Mouse (Mus musculus) cerebellum, adult 18-20 months (tissue): ENCODE data around the gene Dbi.

ENCODE experiments used
- DNase-seq, 2 experiments: peaks; one replicate each; pipeline ENCODE4 v3.0.0; 2021

Gene Dbi

DNA sequence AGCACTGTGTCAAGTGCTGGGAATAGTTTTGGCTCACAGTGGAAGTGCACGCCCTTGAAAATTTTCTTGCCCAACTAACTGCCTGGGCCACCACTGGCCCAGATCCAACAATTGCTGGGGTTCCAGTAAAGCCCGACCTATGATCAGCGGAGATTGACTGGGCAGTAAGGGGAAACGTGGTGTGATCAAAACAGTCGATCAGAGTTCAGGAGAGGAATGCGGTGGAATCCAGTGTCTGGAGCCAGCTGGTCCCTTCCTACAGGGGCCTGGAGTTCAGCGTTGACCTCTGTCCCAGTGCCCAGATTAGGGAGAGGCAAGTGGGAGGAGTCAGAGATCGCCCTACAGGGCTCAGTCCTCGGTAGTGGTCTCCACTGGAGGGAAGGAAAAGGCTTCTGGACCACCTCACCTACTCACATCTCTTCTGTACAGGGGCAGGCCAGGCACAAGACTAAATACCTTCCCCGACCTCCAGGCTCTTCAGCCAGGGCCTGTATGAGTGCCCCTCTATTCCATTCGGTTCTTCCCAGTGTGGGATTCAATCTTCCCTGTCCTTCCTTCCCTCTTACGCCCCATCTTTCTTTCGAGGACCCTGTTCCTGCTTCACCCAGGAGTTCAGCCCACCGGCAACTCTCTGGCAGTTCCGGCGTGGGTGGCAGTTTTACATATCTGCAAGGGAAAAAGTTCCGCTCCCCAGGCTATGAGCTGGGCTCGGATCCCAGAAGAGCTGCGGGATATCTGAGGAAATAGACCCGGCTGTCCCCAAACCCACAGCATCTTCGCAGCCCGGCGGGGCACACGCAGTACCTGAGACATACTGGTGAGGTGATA lies 523 bp downstream of the Dbi start:
- DNase-seq = peak; percentile 55 to 63

DNA sequence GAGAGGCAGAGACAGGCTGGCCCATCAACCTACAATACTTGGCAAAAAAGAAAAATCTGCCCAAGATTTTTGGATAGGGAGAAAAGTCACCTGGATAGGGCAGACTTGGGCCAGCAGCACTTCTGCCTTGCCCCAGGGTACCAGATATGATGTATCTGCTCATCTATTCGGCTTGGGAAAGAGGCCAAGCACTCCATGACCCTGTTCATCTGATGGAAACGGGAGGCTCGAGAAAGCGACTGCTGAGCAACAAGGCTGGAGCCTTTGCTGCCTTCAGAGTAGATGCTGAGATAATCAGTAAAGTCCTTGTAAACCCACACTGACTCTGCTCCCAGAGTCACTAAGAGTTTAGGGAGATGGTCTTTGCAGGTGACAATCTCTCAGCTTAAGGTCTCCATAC lies 1.5 kb downstream of the Dbi start:
- DNase-seq = peak; percentile 27 to 34

DNA sequence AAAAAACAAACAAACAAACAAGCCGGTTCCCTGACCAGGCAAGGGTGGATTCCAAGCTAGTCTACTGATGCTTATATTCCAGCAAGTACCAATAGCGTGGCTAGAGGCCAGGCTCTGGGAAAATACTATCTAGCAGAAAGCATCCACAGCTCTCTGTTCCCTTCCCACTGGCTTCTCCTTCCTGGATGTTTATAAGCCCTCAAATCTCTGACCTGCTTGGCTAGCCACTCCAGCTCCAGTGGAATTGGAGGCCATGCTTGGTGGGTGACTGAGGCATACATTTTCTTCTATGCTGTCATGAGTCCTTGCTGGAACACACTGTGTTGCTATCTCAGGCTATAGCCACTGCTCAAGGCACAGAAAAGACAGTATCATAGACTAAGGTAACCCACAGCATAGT lies 2.0 kb downstream of the Dbi start:
- no peak for DNase-seq

DNA sequence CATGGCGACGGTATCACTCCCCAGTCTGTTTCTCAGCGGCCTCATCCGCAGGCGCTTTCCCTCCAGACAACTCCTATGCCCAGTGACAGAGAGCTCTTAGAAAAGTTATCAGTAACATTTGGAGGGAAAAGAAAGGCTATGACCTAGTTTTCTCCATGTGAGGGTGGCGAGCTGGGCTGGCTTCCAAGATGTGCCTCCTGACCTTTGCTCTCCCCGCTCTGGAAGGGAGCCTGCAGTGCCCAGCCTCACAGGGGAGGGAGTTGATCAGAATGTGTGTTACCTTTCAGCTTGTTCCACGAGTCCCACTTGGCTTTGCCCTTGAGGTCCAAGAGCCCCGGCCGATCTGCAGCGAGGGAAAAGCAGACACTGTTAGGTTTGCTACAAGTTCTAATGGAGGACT lies 4.8 kb downstream of the Dbi start:
- DNase-seq = peak; percentile 34 to 40

DNA sequence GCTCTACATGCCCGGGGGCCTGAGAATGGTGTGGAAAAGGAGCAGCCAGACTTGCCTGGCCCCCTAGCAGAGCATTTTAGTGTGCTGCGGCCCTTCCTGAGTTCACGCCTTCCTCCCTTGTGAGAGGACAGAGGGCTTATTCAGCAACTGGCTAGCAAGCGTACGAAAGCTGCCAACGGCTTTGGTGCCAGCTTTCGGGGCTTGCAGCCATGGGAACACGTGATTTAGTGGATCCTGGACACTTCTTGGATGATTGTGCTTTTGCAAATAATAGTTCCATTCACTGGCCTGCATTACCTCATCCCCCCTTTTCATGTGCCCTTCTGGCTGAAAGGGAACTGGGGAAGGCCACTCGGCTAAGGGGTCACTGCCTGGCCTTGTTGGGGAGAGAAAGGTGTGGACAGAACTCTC lies 5.2 kb downstream of the Dbi start:
- peak; percentile 80 to 86 for DNase-seq

DNA sequence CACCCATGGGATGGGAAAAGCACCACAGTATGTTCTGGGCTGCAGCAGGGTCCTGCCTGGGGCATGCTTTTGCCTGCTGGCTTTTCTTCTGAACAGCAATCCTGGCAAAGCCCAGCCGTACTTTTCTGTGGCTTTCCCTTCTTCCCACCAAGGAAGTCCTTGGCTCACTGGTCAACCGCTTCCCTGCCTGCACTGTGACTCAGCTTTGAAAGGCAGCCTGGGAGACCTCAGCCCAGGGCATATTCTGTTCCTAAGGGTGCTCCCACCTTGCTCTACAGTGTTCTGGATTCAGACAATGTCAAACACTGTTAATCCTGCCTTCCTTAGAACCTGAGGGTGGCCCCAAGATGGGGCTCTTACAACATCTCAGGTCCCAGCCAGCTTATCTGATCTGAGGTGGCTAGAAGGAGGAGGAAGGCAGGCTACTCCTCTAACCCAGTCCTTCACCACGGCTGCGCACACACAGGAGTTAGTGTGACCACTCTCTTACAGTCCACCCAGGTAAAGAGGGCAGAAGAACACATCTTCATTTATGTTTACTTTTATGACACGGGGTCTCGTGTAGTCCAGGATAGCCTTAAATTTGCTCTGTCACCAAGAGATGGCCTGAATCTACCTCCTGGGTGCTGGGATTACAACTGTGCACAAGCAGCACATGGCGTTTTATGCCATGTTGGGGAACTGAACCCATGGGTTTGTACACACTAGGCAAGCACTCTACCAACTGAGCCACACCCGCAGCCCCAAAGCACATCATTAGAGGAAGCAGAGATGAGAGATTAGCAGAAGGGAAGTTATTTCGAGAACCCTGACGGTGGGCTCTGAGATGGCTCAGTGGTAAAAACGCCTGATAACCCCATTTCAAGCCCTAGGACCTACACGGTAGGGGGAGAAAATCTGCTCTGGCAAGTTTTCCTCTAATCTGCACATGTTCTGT lies 8.4 kb downstream of the Dbi start:
- no peak for DNase-seq

DNA sequence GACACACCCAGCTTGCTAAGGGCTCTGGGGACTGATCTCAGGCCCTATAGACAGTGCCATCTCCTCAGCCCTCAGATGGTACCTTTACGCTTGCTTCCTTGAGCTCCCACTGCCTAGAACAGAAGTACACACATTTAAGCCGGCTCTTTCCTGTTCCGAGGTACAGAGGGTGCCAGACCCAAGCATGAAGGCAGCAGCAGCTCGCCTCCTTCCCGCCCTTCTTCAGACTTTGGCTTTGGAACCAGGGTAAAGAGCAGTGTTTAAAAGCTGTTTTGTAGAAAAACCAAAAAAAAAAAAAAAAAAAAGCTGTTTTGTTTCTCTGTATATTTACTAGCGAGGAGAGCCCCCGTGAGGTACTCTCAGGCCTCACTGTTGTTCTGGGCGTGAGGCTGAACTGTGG lies 9.1 kb downstream of the Dbi start:
- DNase-seq = no peak

DNA sequence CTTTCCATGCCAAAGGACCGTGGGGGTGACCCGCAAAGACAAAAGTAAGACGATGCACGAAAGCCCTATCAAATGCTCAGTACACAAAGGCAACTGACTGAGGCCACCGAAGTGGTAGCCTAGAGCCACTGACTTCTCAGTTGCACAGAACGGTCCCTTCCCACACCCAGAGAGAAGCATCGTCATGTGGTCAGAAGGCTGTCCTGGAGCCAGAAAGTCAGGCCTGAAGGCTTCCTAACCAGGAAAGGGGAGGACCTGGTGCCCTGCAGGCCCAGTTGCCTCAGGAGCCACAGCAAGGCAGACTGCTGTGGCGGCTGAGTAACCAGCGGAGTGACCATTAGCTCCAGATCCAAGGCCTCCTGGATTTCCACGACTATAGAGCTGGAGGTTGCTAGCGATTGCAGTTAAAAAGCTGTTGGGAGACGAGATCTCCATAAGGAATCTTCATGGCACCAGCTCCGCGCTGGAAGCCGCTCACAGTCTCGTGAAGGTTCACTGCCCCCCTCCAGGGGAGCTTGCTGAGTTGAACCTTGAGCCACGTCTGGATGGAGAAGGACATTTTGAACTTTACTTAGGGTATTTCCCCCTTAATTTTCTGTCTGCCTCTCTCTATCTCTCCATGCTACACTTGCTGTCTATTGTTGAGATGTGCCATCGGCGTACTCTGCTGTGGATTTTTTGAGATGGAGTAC lies 11.0 kb downstream of the Dbi start:
- DNase-seq = no peak

DNA sequence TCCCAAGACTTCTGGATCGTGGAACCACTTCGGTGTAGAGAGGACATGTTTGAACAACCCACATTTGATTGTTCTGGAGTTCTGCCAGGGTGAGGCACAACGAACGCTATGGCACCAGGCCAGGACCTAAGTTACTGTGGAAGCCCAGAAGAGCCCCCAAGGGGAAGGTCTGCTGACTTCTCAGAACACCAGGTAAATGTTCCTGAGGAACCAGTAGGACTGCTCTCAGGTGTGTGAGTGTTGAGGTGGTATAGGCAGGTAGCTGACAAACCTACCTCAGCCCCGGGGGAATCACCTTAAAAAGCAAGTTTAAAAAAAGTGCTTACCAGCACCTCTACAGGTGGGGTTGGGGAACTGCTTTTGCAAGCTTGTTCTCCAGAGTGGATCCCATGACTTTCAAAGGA lies 15.3 kb downstream of the Dbi start:
- DNase-seq = no peak

DNA sequence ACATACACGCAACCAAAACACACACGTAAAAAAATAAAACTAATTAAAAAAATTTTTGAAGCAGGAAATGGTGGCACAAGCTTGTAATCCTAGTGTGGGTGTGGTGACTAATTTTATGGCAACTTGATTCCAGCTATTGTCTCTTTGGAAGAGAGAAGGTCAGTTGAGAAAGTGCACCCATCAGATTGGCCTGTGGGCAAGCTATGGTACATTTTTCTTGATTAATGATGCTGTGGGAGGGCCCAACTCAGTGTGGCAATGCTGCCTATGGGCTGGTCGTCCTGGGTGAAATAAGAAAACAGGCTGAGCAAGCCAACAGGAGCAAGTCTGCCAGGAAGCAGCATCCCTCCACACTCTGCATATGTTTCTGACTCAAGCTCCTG lies 19.7 kb downstream of the Dbi start:
- DNase-seq = no peak

DNA sequence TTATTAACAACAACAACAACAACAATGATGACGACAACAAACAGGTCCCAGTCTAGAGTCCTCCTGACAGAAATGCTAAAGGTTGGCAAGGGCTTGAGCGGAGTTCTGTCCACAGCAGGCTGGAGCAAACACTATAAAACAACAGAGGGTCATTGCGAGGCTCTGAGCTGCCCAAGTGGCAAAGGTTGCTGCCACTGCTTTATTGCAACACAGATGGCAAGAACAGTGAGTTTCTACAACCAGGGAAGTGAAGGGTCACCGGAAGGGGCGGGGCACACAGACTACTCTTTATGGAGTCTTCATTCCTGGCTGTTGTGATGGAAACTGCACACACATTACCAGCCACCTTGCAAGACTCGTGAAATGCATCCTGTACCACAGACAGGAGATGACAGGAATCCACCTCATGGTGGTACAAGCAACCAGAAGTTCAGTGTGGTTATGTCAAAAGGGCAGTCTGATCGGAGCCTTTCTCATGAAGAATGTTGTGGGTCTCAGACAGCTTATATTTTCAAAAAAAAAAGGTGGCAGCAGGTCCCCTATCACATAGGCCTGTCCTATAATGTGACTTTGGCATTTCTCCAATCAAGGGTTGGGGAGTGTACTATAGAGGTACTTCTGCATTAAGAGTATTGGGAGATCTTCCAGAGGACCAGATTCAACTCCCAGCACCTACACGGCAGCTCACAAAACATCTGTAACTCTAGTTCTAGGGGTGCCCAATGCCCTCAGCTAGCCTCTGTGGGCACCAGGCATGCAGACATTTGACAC lies 20.2 kb downstream of the Dbi start:
- no peak for DNase-seq

DNA sequence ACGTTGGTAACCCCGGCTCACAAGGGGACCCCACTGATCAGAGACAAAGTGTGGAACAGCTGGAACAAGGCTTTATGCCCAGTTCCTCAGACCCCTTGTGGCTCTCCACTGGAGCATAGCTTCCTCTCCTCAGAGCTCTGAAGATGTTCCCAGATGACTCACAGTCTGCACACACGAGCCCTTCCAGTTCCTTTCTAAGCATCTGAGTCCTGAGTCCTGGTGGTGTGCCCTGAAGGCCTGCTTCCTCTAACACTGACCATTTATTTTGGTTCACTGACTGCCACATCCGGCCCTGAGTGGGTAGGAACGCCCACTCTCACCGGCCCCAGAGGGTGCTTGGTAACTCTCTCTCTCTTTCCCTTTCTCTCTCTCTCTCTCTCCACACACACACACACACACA lies 21.4 kb downstream of the Dbi start:
- no peak for DNase-seq

DNA sequence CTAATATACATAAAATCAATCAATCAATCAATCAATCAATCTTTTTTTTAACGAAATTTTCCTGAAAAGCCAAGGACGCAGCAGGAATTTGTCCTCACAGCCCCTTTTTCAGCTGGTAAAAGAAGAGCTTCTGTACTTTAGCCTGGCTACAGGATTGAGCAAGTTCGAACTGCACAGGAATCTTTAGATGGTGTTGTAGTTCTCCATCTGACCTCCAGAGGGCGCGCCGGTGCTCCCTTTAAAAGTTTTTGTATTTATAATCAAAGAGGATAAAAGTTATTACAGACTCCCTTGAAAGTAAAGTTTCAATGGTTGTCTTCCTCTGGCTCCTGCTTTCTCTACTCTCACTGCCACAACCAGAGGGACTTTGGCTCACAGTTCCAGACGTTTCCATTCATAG lies 22.6 kb downstream of the Dbi start:
- peak; percentile 52 to 75 for DNase-seq

DNA sequence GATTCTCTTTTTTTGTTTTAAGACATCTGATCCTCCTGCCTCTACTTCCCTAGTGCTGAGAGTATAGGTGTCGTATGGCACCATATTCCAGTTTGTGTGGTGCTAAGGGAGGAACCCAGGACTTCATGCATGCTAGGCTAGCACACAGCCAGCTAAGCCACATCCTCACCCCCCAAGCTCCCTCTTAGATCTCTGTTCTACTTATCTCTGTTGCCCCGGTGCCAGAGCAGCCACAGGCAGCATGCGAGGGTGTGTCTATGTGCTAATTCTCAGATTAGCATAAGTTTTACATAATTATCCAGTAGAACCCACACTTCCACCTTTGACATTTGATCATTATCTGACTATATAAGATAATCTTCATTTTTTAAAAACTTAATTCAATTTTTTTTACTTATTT lies 26.0 kb downstream of the Dbi start:
- no peak for DNase-seq

DNA sequence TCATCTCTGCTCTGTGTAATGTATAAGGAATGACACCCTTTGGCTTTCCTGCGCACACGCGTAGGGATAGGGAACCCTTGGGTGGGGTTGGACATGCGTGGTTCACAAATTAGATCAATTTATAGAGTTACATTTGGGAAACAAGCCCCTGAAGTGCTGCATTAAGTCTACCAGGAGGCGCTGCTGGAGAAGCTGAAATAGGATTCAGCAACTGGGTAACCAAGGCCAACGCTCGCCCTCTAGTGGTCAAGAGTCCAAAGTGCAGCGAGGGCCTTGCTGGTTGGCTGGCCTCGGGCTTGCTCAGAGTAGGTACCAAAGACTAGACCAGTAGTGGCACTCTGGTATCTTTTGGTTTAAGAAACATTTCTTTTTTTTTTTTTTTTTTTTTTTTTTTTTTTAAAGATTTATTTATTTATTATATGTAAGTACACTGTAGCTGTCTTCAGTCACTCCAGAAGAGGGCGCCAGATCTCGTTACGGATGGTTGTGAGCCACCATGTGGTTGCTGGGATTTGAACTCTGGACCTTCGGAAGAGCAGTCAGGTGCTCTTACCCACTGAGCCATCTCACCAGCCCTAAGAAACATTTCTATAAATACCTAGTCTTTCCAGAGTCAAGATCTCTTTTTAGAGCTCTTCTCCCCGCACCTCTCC lies 27.3 kb downstream of the Dbi start:
- DNase-seq = peak; percentile 85 to 86

DNA sequence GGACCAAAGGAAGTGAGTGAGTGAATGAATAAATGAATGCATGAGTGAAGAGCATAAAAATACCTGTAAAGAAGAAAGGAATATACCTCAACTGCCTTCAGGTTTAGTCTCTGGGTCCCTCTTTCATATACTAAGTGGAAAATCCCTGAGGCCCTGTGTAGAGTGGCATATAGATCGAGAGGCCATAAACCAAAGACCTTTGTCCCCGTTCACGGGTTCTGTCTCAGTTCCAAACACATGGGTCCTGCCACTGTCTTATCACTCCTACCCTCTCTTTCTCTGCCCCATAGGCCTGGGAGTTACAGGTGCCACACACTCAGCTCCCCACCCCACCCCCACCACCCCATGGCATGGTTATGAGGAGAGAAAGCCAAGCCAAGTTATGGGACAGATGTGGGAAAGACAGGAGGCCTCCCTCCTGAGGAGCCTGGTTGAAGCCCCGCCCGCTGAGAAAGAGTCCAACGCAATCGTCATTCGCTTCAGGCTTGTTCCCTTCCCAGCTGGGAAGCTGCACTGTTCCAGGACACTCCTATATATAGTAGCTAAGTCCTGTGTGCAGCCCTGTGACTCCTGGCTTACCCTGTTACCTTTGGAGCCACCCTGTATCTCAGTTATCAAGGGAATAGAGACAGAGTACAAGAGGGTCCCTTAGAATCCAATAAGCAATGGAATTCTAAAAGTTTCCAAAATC lies 29.9 kb downstream of the Dbi start:
- no peak for DNase-seq

DNA sequence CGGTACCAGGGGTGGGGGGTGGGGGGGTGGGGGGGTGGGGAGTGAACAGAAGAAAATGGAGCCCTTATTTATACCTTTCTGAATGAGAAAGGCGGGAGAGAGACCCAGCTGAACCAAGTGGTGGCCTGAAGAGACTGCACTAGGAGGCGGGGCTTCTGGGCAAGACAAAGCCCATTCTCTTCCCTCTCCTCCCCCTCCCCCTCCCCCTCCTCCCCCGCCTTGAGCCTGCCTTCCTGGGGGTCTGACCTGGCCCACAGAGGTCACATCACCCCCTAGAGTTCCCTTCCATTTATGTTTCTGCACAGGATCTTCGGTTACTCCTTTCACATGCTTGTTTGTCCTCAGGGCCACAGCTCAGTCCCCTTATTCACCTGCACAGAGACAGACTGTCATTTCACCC lies 31.7 kb downstream of the Dbi start:
- no peak for DNase-seq

DNA sequence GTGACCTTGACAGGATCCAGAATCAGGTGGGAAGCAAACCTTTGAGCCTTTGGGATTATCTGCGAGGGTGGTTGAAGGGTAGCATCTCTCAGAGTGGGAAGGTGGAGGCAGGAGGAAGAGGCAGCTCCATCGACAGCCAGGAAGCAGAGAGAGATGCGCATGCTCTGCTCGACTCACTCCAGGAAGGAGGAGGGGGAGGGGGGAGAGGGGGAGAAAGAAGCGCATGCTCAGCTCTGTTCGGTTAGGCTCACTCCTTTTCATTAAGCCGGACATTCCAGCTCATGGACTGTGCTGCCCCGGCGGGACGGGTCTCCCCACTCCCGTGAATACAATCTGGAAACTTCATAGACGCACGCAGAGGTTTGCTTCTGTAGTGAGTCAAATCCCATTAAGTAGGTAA lies 34.2 kb downstream of the Dbi start:
- DNase-seq = no peak

DNA sequence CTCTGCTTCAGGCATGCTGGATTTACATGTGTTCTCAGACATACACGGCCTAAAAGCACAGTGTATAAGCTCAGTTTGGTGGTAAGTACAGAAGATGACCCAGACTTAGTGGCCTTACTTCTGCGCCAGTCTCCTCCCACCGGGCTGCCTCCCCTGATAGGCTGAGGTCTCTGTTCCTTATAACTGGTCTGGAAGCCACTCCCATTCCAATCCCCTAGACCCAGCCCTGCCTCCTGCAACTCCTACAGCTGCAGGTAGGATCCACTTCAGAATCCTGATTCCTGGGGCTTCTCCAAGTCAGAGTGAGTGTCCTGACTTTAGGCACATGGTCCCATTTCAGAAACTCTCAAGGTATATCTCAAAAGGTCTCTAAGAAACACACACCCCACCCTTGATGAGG lies 35.2 kb downstream of the Dbi start:
- DNase-seq = no peak

DNA sequence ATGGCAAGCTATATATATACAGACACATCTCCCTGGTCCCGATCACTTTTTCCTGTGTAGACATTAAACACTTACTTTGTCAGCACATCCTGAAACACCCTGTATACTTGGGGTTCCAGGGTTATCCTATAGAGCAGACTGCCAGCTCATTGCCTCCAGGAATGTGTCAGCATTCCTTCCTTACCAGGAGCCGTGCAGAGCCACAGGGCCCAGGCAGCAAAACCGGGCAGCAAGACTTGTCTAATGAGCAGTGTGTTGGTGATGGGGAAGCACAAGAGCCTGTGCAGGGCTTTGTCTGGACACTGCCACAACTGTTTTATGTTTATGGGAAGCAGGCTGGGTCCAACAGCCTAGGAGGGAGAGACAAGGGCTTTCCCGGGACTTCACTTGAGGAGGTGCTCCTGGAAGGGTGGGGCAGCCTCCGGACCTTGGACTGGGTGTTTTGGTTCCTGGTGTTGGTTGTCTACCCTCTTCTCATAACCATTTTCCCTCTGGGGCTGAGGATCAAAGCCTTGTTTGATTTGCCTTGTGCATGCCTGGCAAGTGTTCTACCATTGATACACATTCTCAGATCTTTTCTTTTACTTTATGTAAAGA lies 36.9 kb downstream of the Dbi start:
- no peak for DNase-seq

DNA sequence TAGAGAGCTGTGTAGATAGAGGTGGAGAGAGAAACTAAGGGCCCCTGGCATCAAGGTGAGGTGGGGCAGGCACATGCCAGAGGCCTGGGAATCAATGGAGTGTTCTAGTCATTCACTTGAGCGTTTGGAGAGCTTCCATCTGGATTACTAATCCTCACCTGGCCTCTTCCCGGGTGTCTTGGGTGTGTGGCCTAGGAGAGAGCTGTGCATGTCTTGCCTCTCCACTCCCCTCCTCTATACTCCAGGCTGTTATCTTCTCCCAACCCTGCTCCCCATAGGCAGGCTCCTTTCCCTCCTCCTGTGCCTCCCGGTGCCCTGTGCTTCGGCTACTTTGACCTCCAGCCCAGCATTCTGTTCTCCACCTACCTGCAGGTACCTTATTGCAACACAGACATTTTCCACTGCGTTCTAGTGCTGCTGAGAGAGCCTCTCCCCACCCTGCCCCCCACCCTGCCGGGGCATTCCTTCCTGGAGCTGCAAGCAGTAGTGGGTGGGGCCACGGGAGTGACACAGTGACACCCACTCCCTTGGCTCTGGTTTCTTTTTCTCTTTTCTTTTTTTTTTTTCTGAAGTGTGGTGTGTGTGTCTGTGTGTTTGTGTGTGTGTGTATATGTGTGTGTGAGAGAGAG lies 37.8 kb downstream of the Dbi start:
- no peak for DNase-seq
